Mouse (Mus musculus) left cerebral cortex, adult 6 months (tissue): Measurements from ENCODE around the gene Glycam1. TPM values are rescaled to one million over a fixed set of nuclear protein-coding genes. Genes with fewer than 3 reads are reported as not detected.

Experiments
- long read RNA-seq, 2 experiments: library from polyadenylated mRNA; unstranded; transcript quantifications; one replicate each; pipeline ENCODE4 v2.0.0; 2019 to 2020
- polyA plus RNA-seq: library from polyadenylated mRNA; unstranded; fragments of <200 nt; fragmentation: Nextera tagmentation; gene quantifications from 2 replicates; pipeline ENCODE4 v1.2.3, GENCODE M21; 2021

Glycam1 gene
- polyA plus RNA-seq: not detected in 2 replicates
- long read RNA-seq, experiment 1: 0 reads
- long read RNA-seq, experiment 2: 0 reads

GRCm38 (mm10) chr15:103564981-103565380, at the start of gene Glycam1:
TSS of gene Glycam1 (minus strand) at chr15:103565081.

DNA sequence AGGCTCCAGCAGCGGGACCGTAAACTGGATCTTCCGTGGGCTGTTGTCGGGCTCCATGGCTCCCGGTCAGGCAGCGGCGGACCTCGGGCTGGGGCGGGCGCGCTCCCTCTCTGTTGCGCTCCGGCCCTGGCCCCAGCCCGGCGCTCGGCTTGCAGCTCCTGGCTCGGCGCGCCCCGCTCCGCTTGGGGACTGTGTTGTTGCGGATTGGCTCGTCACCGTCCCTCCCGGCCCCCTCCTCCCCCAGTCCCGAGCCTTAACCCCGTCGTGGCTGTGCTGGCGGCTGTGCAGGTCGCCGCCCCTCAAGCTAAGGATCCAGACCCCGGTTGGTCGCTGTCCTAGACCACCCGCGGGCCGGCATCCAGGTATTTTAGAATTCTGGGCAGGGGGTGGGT, 27.1 kb downstream of the Glycam1 start, which contains the start of gene Ppp1r1a:
TSS of gene Ppp1r1a (minus strand) at position 182 of the 392 bp plus-strand sequence.

Other genes with a start within 250 kb of the Glycam1 start
- 14.9 and 26.7 TPM in 2 replicates for gene Zfp385a, start 225.0 kb downstream of the Glycam1 start, polyA plus RNA-seq
- gene Itga5, start 198.3 kb downstream of the Glycam1 start, polyA plus RNA-seq: 0.44 and 1.0 TPM in 2 replicates
- gene Gtsf1, start 134.6 kb downstream of the Glycam1 start, polyA plus RNA-seq: 0.18 TPM in 1 of 2 replicates, not detected in the other
- gene Gtsf2, start 116.6 kb downstream of the Glycam1 start, polyA plus RNA-seq: not detected in 2 replicates
- 1.9 and 2.5 TPM in 2 replicates for gene Nckap1l, start 111.3 kb downstream of the Glycam1 start, polyA plus RNA-seq
- 48.1 and 55.5 TPM in 2 replicates for gene Pde1b, start 62.0 kb downstream of the Glycam1 start, polyA plus RNA-seq
- gene Ppp1r1a, start 27.1 kb downstream of the Glycam1 start, polyA plus RNA-seq: 189 and 207 TPM in 2 replicates
- not detected in 2 replicates for gene Mucl1, start 190.4 kb upstream of the Glycam1 start, polyA plus RNA-seq